Mouse (Mus musculus) stomach, embryonic 16.5 days (tissue): ENCODE data around the gene Ybx3. TPM values are rescaled to one million over a fixed set of nuclear protein-coding genes. Genes with fewer than 3 reads are reported as not detected.
A peak's percentile ranks its signal among the peaks of the same experiment; 100 is the strongest.

Experiments used
- ATAC-seq: fragments of 200-750 bp; cut with Nextera tagmentation; 2 replicates; pipeline ENCODE4 v1.8.0; 2017; ENCODE audit warnings: moderate number of reproducible peaks, moderate TSS enrichment; ENCODE audit not compliant: insufficient read depth, low FRiP score
- H3K27ac ChIP-seq: fragments of 300-500 bp; sonication (generic); 2 replicates; pipeline ENCODE4 v1.5.1; 2014; ENCODE audit warnings: low read length
- H3K27me3 ChIP-seq: fragments of 300-500 bp; sonication (generic); 2 replicates; pipeline ENCODE4 v1.6.1; 2014; ENCODE audit warnings: low read length, control low read depth, mixed read lengths; ENCODE audit not compliant: control insufficient read depth, insufficient read depth
- H3K36me3 ChIP-seq: fragments of 300-500 bp; sonication (generic); 2 replicates; pipeline ENCODE4 v1.6.1; 2014; ENCODE audit warnings: low read length; ENCODE audit not compliant: control insufficient read depth, insufficient read depth
- H3K4me1 ChIP-seq: fragments of 300-500 bp; sonication (generic); 2 replicates; pipeline ENCODE4 v1.6.1; 2014; ENCODE audit warnings: low read length, control low read depth, mixed read lengths; ENCODE audit not compliant: control insufficient read depth, insufficient read depth
- H3K4me2 ChIP-seq: fragments of 300-500 bp; sonication (generic); 2 replicates; pipeline ENCODE4 v1.6.1; 2014; ENCODE audit warnings: low read depth, low read length, mixed read lengths
- H3K4me3 ChIP-seq: fragments of 300-500 bp; sonication (generic); replicated peaks from 2 replicates; pipeline ENCODE4 v1.5.1; 2014; ENCODE audit warnings: mild to moderate bottlenecking, low read length
- H3K9ac ChIP-seq: fragments of 300-500 bp; sonication (generic); 2 replicates; pipeline ENCODE4 v1.6.1; 2014; ENCODE audit warnings: low read length
- H3K9me3 ChIP-seq: fragments of 300-500 bp; sonication (generic); replicated peaks from 2 replicates; pipeline ENCODE4 v1.6.1; 2016; ENCODE audit warnings: low read length, control low read depth; ENCODE audit not compliant: control insufficient read depth
- WGBS: fragments of 180-500 bp; shearing (Covaris S2); extraction: QIAGEN DNeasy Blood & Tissue Kit; methylation state at CpG from one replicate; pipeline ENCODE4 v1.1.7; 2014; 5-methylcytosine and 5-hydroxymethylcytosine counted together
- polyA plus RNA-seq: library from polyadenylated mRNA; unstranded; fragments of >200 nt; fragmentation: Nextera tagmentation; extraction: Ambion mirVana; gene quantifications from 2 replicates; pipeline ENCODE4 v1.2.1, GENCODE M21; 2015

The Ybx3 gene
- polyA plus RNA-seq, 1 experiment from 2014 or later: 39.8 TPM

DNA sequence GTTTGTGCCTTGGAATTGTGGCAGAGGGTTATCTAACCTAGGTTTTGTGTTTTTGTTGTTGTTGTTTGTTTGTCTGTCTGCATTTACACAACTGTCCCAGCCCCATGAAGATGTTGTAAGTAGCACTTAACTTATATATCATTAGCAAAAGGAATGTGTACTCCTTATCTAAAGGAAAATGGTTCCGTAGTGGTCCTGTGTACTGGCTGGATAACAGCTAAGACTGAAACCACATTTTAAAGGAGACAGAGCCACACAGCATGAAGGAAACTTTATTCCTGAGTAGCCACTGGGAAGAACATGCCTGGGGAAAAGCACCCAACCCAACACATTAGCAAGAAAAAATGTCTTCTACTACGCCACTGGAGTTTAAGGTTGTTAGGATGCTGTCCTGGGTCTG is 28.7 kb downstream of the Ybx3 start:
- Histone ChIP-seq H3K9me3 (no peaks in the 10 kb centered on the region), H3K4me2 (no peak overlapping the region), H3K27ac (no peak overlapping the region), H3K36me3 (peaks cover 13% of the 10 kb centered on the region; the same call in 1 of the 2 replicates), H3K27me3 (no peaks in the 10 kb centered on the region), H3K4me1 (no peaks in the 10 kb centered on the region), H3K4me3 (no peak overlapping the region), H3K9ac (no peak overlapping the region)
- ATAC-seq: no peak
- WGBS: 73% methylated on average over 2 of the region's 2 CpGs

DNA sequence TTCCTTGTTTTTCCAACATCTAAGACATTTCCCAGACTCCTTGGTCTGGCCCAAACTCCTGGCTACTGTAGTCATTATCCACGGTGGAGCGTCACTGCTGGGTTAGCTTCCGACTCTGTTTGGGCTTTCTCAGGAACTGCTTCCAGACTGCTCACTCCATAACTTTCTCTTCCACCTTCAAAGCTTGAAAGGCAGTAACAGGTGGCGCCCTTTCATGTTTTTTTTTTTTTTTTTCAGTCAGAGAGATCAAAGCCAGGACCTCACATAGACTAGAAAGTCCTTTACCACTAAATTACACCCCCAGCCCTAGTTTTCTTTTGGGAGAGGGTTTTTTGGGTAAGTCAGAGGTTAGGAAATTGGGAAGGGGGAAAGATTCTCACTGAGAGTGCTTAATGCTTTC is 33.4 kb downstream of the Ybx3 start:
- WGBS: 35% methylated on average over 4 of the region's 4 CpGs
- H3K27me3 ChIP-seq: no peaks in the 10 kb centered on the region
- no peak overlapping the region for H3K9ac ChIP-seq
- no peaks in the 10 kb centered on the region for H3K4me1 ChIP-seq
- no peak for ATAC-seq
- no peak overlapping the region for H3K4me2 ChIP-seq
- H3K4me3 ChIP-seq: no peak overlapping the region
- no peak overlapping the region for H3K27ac ChIP-seq
- no peaks in the 10 kb centered on the region for H3K36me3 ChIP-seq
- no peaks in the 10 kb centered on the region for H3K9me3 ChIP-seq

DNA sequence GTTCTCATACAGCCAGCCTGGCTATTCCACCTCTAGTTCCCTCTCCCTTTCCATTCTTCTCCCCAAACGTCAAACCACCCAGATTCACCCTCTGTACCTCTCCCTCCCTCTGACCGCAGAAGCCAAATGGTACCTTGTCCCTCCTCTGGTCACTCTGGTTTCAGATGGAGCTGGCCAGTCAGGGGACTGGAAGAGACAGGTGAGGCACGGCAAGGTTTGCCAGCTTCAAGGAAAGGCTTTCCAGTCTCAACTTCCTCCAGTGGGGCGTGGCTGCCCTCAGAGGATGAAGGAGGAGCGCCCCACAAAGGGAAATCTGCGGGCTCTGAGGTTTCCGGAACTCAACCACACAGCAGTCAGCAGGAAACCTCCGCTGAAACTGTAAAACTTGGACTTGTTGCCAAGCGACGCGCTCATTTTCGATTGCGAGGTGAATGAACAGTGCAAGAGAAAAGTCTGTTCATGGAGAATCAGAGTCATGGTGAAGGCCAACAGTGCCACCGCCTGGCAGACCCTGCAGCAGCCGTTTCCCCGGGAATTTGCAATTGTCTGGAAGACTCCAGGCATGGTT is 34.8 kb downstream of the Ybx3 start, which contains the start of gene Styk1:
Styk1 (minus strand) TSS at position 246 of the 568 bp plus-strand sequence.
- Histone ChIP-seq H3K4me2 (peak within 1 kb of the TSS; percentile 50), H3K27me3 (no peaks in the 10 kb centered on the region), H3K36me3 (no peaks in the 10 kb centered on the region), H3K4me1 (no peaks in the 10 kb centered on the region), H3K9me3 (no peaks in the 10 kb centered on the region), H3K9ac (peak within 1 kb of the TSS; percentile 49), H3K4me3 (peak within 1 kb of the TSS; percentile 39), H3K27ac (peak within 1 kb of the TSS; percentile 28; the same call in 1 of the 2 replicates)
- peak; percentile 93 for ATAC-seq
- under 1% methylated on average over 16 of the region's 16 CpGs for WGBS

GRCm38 (mm10) chr6:131347026-131347425 is 41.2 kb downstream of the Ybx3 start:
- Histone ChIP-seq H3K27me3 (no peaks in the 10 kb centered on the region), H3K9ac (no peak overlapping the region), H3K27ac (no peak overlapping the region), H3K4me2 (no peak overlapping the region), H3K4me3 (no peak overlapping the region), H3K9me3 (no peaks in the 10 kb centered on the region), H3K4me1 (no peaks in the 10 kb centered on the region), H3K36me3 (no peaks in the 10 kb centered on the region)
- no peak for ATAC-seq
- 64% methylated on average over 2 of the region's 2 CpGs for WGBS

DNA sequence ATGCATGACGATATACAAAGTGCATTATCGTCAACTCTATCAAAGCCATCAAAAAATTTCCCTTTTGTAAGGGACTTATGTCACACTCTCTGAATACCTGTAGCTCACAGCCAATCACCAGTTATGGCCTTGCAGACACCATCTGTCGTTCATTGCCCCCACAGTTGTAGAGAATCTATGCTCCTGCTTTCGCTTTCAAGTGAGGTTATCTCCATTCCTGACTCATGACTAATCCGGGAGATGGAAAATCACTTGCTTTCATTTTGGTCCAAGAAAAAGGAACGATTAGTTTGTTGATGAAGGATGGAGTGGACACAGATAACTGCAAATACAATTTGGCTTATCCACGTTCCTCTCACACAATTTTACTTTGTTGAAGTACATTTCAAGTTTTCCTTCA is 43.9 kb downstream of the Ybx3 start:
- Histone ChIP-seq H3K4me3 (no peak overlapping the region), H3K4me2 (no peak overlapping the region), H3K9me3 (no peaks in the 10 kb centered on the region), H3K36me3 (no peaks in the 10 kb centered on the region), H3K9ac (no peak overlapping the region), H3K4me1 (no peaks in the 10 kb centered on the region), H3K27me3 (no peaks in the 10 kb centered on the region), H3K27ac (no peak overlapping the region)
- no peak for ATAC-seq
- 79% methylated on average over 7 of the region's 7 CpGs for WGBS

- 48% methylated on average over 3 of the region's 3 CpGs for WGBS
- H3K9ac ChIP-seq: no peak overlapping the region
- H3K27me3 ChIP-seq: no peaks in the 10 kb centered on the region
- no peak overlapping the region for H3K4me3 ChIP-seq
- no peaks in the 10 kb centered on the region for H3K36me3 ChIP-seq
- no peaks in the 10 kb centered on the region for H3K4me1 ChIP-seq
- no peak overlapping the region for H3K27ac ChIP-seq
- H3K9me3 ChIP-seq: no peaks in the 10 kb centered on the region
- H3K4me2 ChIP-seq: no peak overlapping the region
- no peak for ATAC-seq
Observed at GRCm38 (mm10) chr6:131340082-131340481, 48.2 kb downstream of the Ybx3 start.

DNA sequence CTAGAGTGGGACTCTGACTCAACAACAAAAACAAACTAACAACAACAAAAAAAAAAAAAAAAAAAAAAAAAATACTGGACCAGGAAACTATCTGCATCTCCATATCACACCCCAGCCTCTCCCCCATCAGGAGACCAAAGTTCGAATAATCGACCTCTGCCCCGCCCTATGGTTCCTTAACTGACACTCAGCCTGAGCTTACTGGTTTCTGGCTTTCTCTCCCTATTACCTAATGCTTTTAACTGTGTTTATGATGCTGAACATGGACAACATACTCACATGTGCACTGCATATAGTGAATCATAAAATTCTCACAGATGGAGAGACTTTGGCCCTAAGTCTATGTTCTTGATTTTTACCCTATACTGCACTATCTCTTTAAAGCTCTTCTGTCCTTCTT is 49.0 kb downstream of the Ybx3 start:
- ATAC-seq: peak; percentile 56; the same call in 1 of the 2 replicates
- no peak overlapping the region for H3K27ac ChIP-seq
- no peak overlapping the region for H3K9ac ChIP-seq
- H3K36me3 ChIP-seq: no peaks in the 10 kb centered on the region
- H3K9me3 ChIP-seq: no peaks in the 10 kb centered on the region
- WGBS: 73% methylated on average over 3 of the region's 3 CpGs
- no peak overlapping the region for H3K4me2 ChIP-seq
- H3K27me3 ChIP-seq: no peaks in the 10 kb centered on the region
- no peaks in the 10 kb centered on the region for H3K4me1 ChIP-seq
- no peak overlapping the region for H3K4me3 ChIP-seq

- Histone ChIP-seq H3K9me3 (no peaks in the 10 kb centered on the region), H3K27me3 (no peaks in the 10 kb centered on the region), H3K9ac (no peak overlapping the region), H3K4me1 (no peaks in the 10 kb centered on the region), H3K4me3 (no peak overlapping the region), H3K4me2 (no peak overlapping the region), H3K36me3 (no peaks in the 10 kb centered on the region), H3K27ac (no peak overlapping the region)
- no peak for ATAC-seq
- 76% methylated on average over 1 of the region's 1 CpGs for WGBS
Observed at GRCm38 (mm10) chr6:131338787-131339186, 49.5 kb downstream of the Ybx3 start.

DNA sequence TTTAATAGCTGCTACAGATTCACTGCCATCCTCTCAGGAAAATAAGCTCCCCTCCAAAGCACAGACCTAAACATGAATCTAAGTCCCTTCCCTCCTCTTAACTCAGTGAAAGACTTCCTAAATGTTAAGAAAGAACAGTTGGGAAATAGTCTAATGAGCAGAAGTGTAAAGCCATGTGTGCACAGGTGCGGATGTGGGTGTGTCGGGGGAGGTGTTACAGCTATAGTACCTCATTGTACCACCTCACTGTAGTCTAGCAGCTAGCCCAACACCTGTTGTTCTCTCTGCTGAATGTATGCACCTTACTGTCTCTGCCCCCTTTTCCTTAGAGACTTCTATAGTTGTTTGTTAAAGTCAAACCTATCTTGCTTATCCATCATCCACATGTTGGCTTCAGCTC is 61.2 kb downstream of the Ybx3 start:
- H3K27me3 ChIP-seq: no peaks in the 10 kb centered on the region
- WGBS: 74% methylated on average over 2 of the region's 2 CpGs
- H3K27ac ChIP-seq: no peak overlapping the region
- ATAC-seq: no peak
- H3K4me3 ChIP-seq: no peak overlapping the region
- H3K36me3 ChIP-seq: no peaks in the 10 kb centered on the region
- H3K4me1 ChIP-seq: no peaks in the 10 kb centered on the region
- H3K4me2 ChIP-seq: no peak overlapping the region
- H3K9me3 ChIP-seq: no peaks in the 10 kb centered on the region
- no peak overlapping the region for H3K9ac ChIP-seq
